Comparison of ENCODE assay signal across 9 mouse cellular contexts in genomic region chr13:48679351-48679750, GRCm38 (mm10). TPM values are rescaled to one million over a fixed set of nuclear protein-coding genes. Genes with fewer than 3 reads are reported as not detected.
DNase-seq lines count a peak whose midpoint lies in the region; ATAC-seq lines count a peak whose summit lies in the region.
"Had no signal": no experiment of that assay in that cellular context is flagged by ENCODE, and none has a peak within 500 bp of the region (broad histone marks: within the 10 kb centered on the region; RNA-seq: fewer than 3 reads in every experiment).

No protein-coding gene starts in this region.

- H3K27me3 ChIP-seq in liver, embryonic 11.5 days (replicated peaks; ENCODE audit: control insufficient read depth, insufficient read depth, low read length), result peaks cover 11% of the 10 kb centered on the region
- H3K27me3 ChIP-seq in embryonic facial prominence, embryonic 10.5 days (replicated peaks; ENCODE audit: low read depth, poor library complexity, severe bottlenecking), result peaks cover 73% of the 10 kb centered on the region

- no peaks in the 10 kb centered on the region for H3K36me3 ChIP-seq in liver, embryonic 11.5 days (ENCODE audit: control insufficient read depth, insufficient read depth, low read length)
- H3K36me3 ChIP-seq in embryonic facial prominence, embryonic 10.5 days (replicated peaks), result no peaks in the 10 kb centered on the region
- H3K36me3 ChIP-seq: heart, embryonic 10.5 days; liver, embryonic 13.5 days had no signal

- H3K27ac ChIP-seq in liver, embryonic 11.5 days (ENCODE audit: low read depth, low read length), result no peak overlapping the region
- H3K27ac ChIP-seq in embryonic facial prominence, embryonic 10.5 days (replicated peaks), result no peak overlapping the region
- H3K27ac ChIP-seq: heart, embryonic 10.5 days; liver, embryonic 13.5 days had no signal

- no peak for ATAC-seq in liver, embryonic 11.5 days (replicated peaks; ENCODE audit: low FRiP score)
- ATAC-seq in erythroid progenitor cell, adult 5-6 weeks (replicated peaks; ENCODE audit: low FRiP score, poor library complexity, severe bottlenecking), result no peak

- WGBS in liver, embryonic 11.5 days, result 32% methylated on average over 1 of the region's 1 CpGs
- 30% methylated on average over 1 of the region's 1 CpGs for WGBS in embryonic facial prominence, embryonic 10.5 days

- H3K9me3 ChIP-seq in liver, embryonic 11.5 days (ENCODE audit: control insufficient read depth, low read length), result 0 out of 2 replicates have a peak, but pooled peaks cover 5% of the 10 kb centered on the region
- peaks cover 1% of the 10 kb centered on the region; the same call in 1 of the 2 replicates for H3K9me3 ChIP-seq in embryonic facial prominence, embryonic 10.5 days
- H3K9me3 ChIP-seq: heart, embryonic 10.5 days had no signal

- H3K9ac ChIP-seq in liver, embryonic 11.5 days (ENCODE audit: low read depth, low read length), result no peak overlapping the region
- H3K9ac ChIP-seq: liver, embryonic 13.5 days had no signal

- no peak overlapping the region for H3K4me3 ChIP-seq in liver, embryonic 11.5 days (ENCODE audit: low read depth, low read length)
- no peak overlapping the region for H3K4me3 ChIP-seq in embryonic facial prominence, embryonic 10.5 days
- H3K4me3 ChIP-seq: heart, embryonic 10.5 days; liver, embryonic 13.5 days had no signal

- no peaks in the 10 kb centered on the region for H3K4me1 ChIP-seq in liver, embryonic 11.5 days (replicated peaks; ENCODE audit: control insufficient read depth, insufficient read depth, low read length)
- H3K4me1 ChIP-seq in embryonic facial prominence, embryonic 10.5 days, result peaks cover 19% of the 10 kb centered on the region
- H3K4me1 ChIP-seq: heart, embryonic 10.5 days; liver, embryonic 13.5 days had no signal

- peak; percentile 34 for DNase-seq in liver
- no peak for DNase-seq in liver, embryonic 11.5 days (ENCODE audit: low spot score)
- peak; percentile 65 for DNase-seq in ZHBTc4 (ENCODE audit: low read depth, low spot score)
- peak; percentile 65 for DNase-seq in embryonic facial prominence, embryonic 10.5 days (ENCODE audit: low spot score)
- peak; percentile 49 for DNase-seq in retina, postnatal 1 day
- DNase-seq in ovary, postnatal 14 days (ENCODE audit: low spot score), result no peak
- DNase-seq: liver, embryonic 13.5 days had no signal

- H3K4me2 ChIP-seq in liver, embryonic 11.5 days, result no peak overlapping the region
- H3K4me2 ChIP-seq: liver, embryonic 13.5 days had no signal

RNA-seq across cellular contexts. Expression of gene Barx1, which starts 16.6 kb away (rescaled TPM):
- polyA plus RNA-seq in liver, embryonic 11.5 days (2014; fragmentation: Nextera tagmentation; extraction: Ambion mirVana), result 21.2 and 22.3 TPM in 2 replicates
- polyA plus RNA-seq in embryonic facial prominence, embryonic 10.5 days (2016; fragmentation: Nextera tagmentation; extraction: Ambion mirVana), result 43.5 and 57.9 TPM in 2 replicates
- not detected in 2 replicates for total RNA-seq in erythroid progenitor cell, adult 5-6 weeks (2015; ENCODE audit: low replicate concordance)
- total RNA-seq in erythroid progenitor cell, adult 5-6 weeks (2017; ENCODE audit: low replicate concordance), result not detected in 2 replicates

RNA-seq across cellular contexts. Expression of gene Ptpdc1, which starts 53.9 kb away (rescaled TPM):
- polyA plus RNA-seq in liver, embryonic 11.5 days (2014; fragmentation: Nextera tagmentation; extraction: Ambion mirVana), result 3.4 and 3.8 TPM in 2 replicates
- polyA plus RNA-seq in embryonic facial prominence, embryonic 10.5 days (2016; fragmentation: Nextera tagmentation; extraction: Ambion mirVana), result 7.7 and 10.5 TPM in 2 replicates
- 4.0 and 7.5 TPM in 2 replicates for total RNA-seq in erythroid progenitor cell, adult 5-6 weeks (2015; ENCODE audit: low replicate concordance)
- total RNA-seq in erythroid progenitor cell, adult 5-6 weeks (2017; ENCODE audit: low replicate concordance), result 2.3 and 3.3 TPM in 2 replicates

Comparison
In these comparisons a context has a peak if more than half of its experiments do, and no peak if none do; other contexts are left out.
1. DNase-seq: peak in liver (single experiment), ZHBTc4 (single experiment), embryonic facial prominence, embryonic 10.5 days (single experiment) and retina, postnatal 1 day (single experiment); none in liver, embryonic 11.5 days (single experiment) and ovary, postnatal 14 days (single experiment).